Mouse (Mus musculus) lung, postnatal 0 days (tissue): ENCODE measurements at regions not wholly inside any gene's neighbourhood (a gene's known extent, or its start where the extent isn't known, plus 50 kb on each side); places are given as distances from the start of the nearest gene placed in this dataset.

ENCODE experiments used
- CTCF ChIP-seq: IDR thresholded peaks from 2 replicates; pipeline ENCODE4 v1.5.1; 2016; ENCODE audit warnings: antibody characterized with exemption, mild to moderate bottlenecking
- EP300 ChIP-seq: IDR thresholded peaks from 2 replicates; pipeline ENCODE4 v1.6.1; 2016; ENCODE audit warnings: antibody characterized with exemption, mild to moderate bottlenecking, control low read depth

DNA sequence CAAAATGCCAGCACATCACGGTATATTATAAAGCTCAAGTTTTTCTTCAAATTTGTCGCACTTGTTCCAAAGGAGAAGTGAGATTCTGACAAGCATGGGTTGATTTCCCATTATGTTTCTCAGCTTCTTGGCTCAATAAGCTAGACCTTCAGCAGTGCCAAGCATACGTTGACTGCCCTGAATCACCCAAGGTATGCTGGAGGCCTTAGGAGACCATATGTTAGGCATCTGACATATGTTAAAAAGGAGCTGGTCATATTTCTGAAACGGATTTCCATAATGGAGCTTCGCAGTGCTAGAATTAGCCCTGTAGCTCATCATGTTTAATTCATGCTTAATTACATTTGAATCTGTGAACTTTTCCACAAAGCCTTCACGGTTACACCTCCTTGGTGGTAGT lies 634.7 kb downstream of the Diaph3 start:
- TF ChIP-seq CTCF, result no peak
- no peak for TF ChIP-seq EP300
